Mouse (Mus musculus) embryonic facial prominence, embryonic 15.5 days (tissue): ENCODE data around the gene Ankrd31. TPM values are rescaled to one million over a fixed set of nuclear protein-coding genes. Genes with fewer than 3 reads are reported as not detected.

Experiments used
- ATAC-seq: fragments of 200-750 bp; cut with Nextera tagmentation; 2 replicates; pipeline ENCODE4 v1.8.0; 2017; ENCODE audit warnings: low read depth, moderate TSS enrichment; ENCODE audit not compliant: insufficient number of reproducible peaks, low FRiP score, low TSS enrichment
- H3K27ac ChIP-seq: fragments of 300-500 bp; sonication (generic); replicated peaks from 2 replicates; pipeline ENCODE4 v1.5.1; 2015; ENCODE audit warnings: mild to moderate bottlenecking, inconsistent platforms
- H3K27me3 ChIP-seq: fragments of 300-500 bp; sonication (generic); 2 replicates; pipeline ENCODE4 v1.6.1; 2015; ENCODE audit warnings: inconsistent platforms
- H3K36me3 ChIP-seq: fragments of 300-500 bp; sonication (generic); 2 replicates; pipeline ENCODE4 v1.6.1; 2015; ENCODE audit warnings: mild to moderate bottlenecking, inconsistent platforms
- H3K4me1 ChIP-seq: fragments of 300-500 bp; sonication (generic); 2 replicates; pipeline ENCODE4 v1.6.1; 2015; ENCODE audit warnings: inconsistent platforms
- H3K4me2 ChIP-seq: fragments of 300-500 bp; sonication (generic); replicated peaks from 2 replicates; pipeline ENCODE4 v1.6.1; 2015; ENCODE audit warnings: mild to moderate bottlenecking, inconsistent platforms
- H3K4me3 ChIP-seq: fragments of 300-500 bp; sonication (generic); replicated peaks from 2 replicates; pipeline ENCODE4 v1.5.1; 2015; ENCODE audit warnings: mild to moderate bottlenecking, inconsistent platforms
- H3K9ac ChIP-seq: fragments of 300-500 bp; sonication (generic); 2 replicates; pipeline ENCODE4 v1.6.1; 2015; ENCODE audit warnings: inconsistent platforms
- H3K9me3 ChIP-seq: fragments of 300-500 bp; sonication (generic); replicated peaks from 2 replicates; pipeline ENCODE4 v1.6.1; 2016; ENCODE audit warnings: inconsistent platforms
- WGBS: fragments of 180-500 bp; shearing (Covaris S2); methylation state at CpG from one replicate; pipeline ENCODE4 v1.1.7; 2015; 5-methylcytosine and 5-hydroxymethylcytosine counted together
- polyA plus RNA-seq: library from polyadenylated mRNA; unstranded; fragments of >200 nt; fragmentation: Nextera tagmentation; extraction: Ambion mirVana; gene quantifications from 2 replicates; pipeline ENCODE4 v1.2.1, GENCODE M21; 2015

Ankrd31 gene
- polyA plus RNA-seq, result not detected in 2 replicates

DNA sequence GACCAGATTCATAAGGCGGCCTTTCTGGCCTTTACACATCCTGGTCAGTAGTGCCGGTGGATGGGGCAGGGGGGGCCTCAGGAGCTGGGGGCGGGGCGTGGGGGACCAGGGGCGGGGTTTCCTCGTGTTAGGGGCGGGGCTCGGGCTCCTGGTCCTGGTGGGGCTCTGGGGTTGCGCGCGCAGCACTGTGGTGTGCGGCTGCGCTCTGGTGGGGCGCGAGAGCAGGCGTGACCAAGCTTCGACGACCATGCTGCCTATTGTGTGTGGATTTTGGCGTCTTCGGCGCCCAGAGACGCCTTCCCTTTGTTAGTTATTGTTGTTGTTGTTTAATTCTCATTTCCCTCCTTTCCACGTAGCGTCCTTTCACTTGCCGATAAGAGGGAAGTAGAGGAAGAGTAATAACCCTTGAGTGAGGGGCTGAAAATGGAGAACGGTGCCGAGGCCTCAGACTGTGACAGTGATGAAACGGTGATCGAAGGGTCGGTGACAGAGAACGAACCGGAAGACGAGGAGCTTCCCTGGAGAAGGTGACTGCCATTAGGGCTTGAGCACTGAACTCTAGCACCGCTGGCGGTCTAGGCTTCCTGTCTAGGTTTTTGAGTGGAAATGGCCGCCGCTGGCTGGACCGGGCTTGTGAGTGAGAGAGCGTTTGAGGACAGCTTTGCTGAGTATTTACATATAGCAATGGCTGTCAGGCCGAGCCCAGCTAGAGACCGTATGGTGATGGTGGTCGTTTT is at the start of gene Ankrd31:
Gene Ankrd31 (plus strand): TSS at position 164 of the 737 bp plus-strand sequence.
- H3K27ac ChIP-seq, result no peak within 1 kb of the TSS
- H3K36me3 ChIP-seq, result no peaks in the 10 kb centered on the region
- H3K4me1 ChIP-seq, result no peaks in the 10 kb centered on the region
- no peak within 1 kb of the TSS for H3K9ac ChIP-seq
- no peak for ATAC-seq
- no peaks in the 10 kb centered on the region for H3K9me3 ChIP-seq
- H3K4me2 ChIP-seq, result no peak within 1 kb of the TSS
- no peak within 1 kb of the TSS for H3K4me3 ChIP-seq
- WGBS, result 88% methylated on average over 42 of the region's 42 CpGs
- H3K27me3 ChIP-seq, result no peaks in the 10 kb centered on the region

DNA sequence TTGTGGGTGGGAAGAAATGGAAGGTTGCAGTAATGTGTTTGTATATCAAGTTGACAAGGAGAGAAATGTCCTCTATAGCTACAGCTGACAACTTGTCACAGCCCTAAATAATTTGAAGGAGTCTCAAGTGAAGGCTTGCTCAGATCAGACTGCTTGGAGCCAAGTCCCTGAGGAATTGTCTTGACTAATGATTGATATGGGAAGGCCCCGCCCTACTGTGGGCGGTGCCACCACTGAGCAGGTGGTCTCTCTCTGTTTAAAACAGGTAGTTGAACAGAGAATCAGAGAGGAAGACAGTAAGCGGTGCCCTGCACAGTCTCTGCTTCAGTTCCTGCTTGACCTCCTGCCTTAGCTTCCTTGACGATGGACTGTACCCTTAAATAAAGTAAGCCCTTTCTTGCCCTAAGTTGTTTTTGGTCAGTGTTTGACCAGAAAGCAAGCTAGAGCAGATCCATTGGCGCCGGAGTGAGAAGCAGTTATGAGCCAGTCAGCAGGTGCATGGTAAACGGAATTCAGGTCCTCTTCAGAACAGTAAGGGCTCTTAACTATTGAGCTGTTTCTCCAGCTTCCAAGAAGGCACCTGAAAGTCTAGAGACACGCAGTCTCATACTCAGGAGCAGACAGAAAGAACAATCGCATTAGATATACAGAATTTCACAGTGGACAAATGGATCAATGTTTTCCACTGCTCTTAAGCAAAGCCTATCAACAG is 45.3 kb upstream of the Ankrd31 start:
- Histone ChIP-seq H3K4me2 (no peak overlapping the region), H3K9ac (no peak overlapping the region), H3K36me3 (no peaks in the 10 kb centered on the region), H3K4me3 (no peak overlapping the region), H3K27ac (no peak overlapping the region), H3K4me1 (no peaks in the 10 kb centered on the region), H3K27me3 (no peaks in the 10 kb centered on the region), H3K9me3 (no peaks in the 10 kb centered on the region)
- no peak for ATAC-seq
- 74% methylated on average over 9 of the region's 9 CpGs for WGBS

DNA sequence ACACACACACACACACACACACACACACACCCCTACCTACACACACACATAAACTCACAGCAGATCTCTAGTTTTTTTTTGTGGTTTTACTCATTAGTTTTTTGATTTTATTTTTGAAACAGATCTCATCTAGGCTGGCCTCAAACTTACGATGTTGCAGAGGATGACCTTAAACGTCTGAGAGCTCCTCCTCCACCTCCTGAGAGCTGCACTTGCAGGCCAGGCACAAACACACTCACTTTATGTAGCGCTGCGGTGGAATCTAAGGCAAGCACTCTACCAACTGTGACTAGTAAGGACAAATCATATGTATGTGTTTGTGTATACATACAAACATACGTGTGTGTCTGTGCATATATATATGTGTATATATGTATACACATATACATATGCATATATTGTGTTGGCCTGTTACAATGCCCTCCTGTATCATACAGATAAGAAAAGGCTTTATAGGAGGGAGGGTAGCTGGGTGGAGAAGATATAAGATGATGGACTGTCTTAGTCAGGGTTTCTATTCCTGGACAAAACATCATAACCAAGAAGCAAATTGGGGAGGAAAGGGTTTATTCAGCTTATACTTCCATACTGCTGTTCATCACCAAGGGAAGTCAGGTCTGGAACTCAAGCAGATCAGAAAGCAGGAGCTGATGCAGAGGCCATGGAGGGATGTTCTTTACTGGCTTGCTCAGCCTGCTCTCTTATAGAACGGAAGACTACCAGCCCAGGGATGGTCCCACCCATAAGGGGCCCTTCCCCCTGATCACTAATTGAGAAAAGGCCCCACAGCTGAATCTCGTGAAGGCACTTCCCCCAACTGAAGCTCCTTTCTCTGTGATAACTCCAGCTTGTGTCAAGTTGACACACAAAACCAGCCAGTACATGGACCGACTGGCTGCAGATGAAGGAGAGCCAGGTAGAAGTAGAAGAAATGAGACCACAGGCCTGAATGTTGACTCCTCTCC is 38.5 kb upstream of the Ankrd31 start:
- WGBS, result 66% methylated on average over 8 of the region's 8 CpGs
- Histone ChIP-seq H3K9ac (no peak overlapping the region), H3K9me3 (no peaks in the 10 kb centered on the region), H3K36me3 (no peaks in the 10 kb centered on the region), H3K27ac (no peak overlapping the region), H3K4me1 (no peaks in the 10 kb centered on the region), H3K27me3 (no peaks in the 10 kb centered on the region), H3K4me3 (no peak overlapping the region), H3K4me2 (no peak overlapping the region)
- ATAC-seq, result no peak

DNA sequence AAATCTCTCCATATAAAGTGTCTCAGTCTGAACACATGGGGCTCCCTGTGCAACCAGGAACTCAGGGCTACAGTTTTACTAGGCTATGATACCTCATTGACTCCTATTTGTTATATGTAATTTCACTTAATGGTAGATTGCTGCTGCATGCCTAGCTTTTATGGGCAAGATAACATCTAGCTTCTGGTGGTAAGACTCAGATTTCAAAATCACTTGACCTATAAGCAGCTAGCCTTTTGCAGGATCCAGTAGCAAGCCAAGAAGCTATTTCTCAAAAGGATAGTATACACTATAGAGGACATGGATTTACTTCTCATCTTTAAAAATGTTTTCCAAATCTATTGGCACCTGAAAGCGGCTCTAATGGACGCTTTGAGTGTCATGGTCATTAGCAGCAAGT is 31.8 kb upstream of the Ankrd31 start:
- Histone ChIP-seq H3K9ac (no peak overlapping the region), H3K9me3 (no peaks in the 10 kb centered on the region), H3K4me1 (no peaks in the 10 kb centered on the region), H3K27me3 (no peaks in the 10 kb centered on the region), H3K27ac (no peak overlapping the region), H3K36me3 (no peaks in the 10 kb centered on the region), H3K4me2 (no peak overlapping the region), H3K4me3 (no peak overlapping the region)
- 82% methylated on average over 2 of the region's 2 CpGs for WGBS
- ATAC-seq, result no peak

DNA sequence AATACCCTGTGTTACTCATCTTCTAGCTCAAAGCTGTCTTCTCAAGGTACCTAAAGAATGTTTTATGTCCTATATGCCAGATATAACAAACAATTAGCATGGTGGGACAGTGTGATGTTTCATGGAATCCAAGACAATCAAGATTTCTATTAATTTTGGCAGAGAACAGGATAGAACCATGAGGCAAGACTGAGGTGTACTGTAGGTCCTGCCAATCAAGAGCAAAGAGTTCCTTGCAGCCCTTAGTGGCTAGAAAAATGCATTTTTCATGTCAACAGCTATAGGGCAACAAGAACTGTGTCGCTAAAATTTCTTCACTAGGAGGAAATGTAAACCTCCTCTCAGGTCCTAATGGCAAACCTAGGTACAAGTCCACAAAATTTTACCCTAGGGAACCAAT is 30.3 kb upstream of the Ankrd31 start:
- H3K4me3 ChIP-seq, result no peak overlapping the region

DNA sequence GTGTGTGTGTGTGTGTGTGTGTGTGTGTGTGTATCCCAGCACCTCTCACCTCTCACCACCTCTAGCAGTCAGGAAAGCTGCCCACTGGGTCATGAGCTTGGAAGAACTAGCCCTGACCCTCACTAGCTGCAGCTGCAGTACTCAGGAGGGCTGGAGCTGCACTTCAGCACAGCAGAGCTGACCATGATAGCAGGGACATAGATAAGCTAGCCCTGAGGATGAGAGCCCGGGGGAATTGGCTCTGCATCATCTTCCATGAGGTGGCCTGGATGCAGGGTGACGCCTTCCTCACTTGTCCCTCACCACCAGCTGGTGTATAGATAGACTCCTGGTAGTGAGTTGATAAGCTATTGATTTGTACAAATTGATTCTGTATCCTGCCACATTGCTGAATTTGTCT is 28.1 kb upstream of the Ankrd31 start:
- no peak overlapping the region for H3K9ac ChIP-seq
- no peak overlapping the region for H3K4me3 ChIP-seq
- no peaks in the 10 kb centered on the region for H3K9me3 ChIP-seq
- no peaks in the 10 kb centered on the region for H3K27me3 ChIP-seq
- WGBS, result 75% methylated on average over 2 of the region's 2 CpGs
- no peak for ATAC-seq
- H3K27ac ChIP-seq, result no peak overlapping the region
- H3K36me3 ChIP-seq, result no peaks in the 10 kb centered on the region
- H3K4me1 ChIP-seq, result no peaks in the 10 kb centered on the region
- no peak overlapping the region for H3K4me2 ChIP-seq

More for the DNA sequence above, 30.3 kb upstream of the Ankrd31 start:
- no peak overlapping the region for H3K27ac ChIP-seq
- no peak overlapping the region for H3K4me2 ChIP-seq
- H3K27me3 ChIP-seq, result no peaks in the 10 kb centered on the region
- WGBS, result 59% methylated on average over 1 of the region's 1 CpGs
- no peak for ATAC-seq
- H3K9ac ChIP-seq, result no peak overlapping the region
- H3K36me3 ChIP-seq, result no peaks in the 10 kb centered on the region
- H3K9me3 ChIP-seq, result no peaks in the 10 kb centered on the region
- H3K4me1 ChIP-seq, result no peaks in the 10 kb centered on the region

DNA sequence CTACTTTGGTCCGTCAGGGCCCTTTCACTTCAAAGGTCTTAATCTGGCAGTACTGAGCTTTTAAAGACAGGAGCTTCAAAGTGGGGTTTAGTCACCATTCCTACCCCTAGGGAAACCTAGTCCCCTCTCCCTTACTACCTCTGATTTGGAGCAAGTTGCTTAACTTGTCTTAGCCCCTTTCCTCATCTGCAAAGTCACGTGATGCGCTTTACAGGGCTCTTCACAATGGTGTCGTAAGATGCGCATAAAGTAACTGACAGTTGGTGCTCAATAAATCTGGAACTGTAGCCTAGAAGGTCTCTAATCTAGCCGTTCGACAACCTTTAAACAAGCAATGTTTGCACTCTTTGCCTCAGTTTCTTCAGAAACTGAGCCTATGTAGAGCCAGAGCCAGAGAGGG is 19.8 kb upstream of the Ankrd31 start:
- Histone ChIP-seq H3K4me1 (no peaks in the 10 kb centered on the region), H3K9ac (no peak overlapping the region), H3K4me3 (no peak overlapping the region), H3K27me3 (no peaks in the 10 kb centered on the region), H3K36me3 (no peaks in the 10 kb centered on the region), H3K4me2 (no peak overlapping the region), H3K27ac (no peak overlapping the region), H3K9me3 (no peaks in the 10 kb centered on the region)
- 81% methylated on average over 7 of the region's 7 CpGs for WGBS
- no peak for ATAC-seq

DNA sequence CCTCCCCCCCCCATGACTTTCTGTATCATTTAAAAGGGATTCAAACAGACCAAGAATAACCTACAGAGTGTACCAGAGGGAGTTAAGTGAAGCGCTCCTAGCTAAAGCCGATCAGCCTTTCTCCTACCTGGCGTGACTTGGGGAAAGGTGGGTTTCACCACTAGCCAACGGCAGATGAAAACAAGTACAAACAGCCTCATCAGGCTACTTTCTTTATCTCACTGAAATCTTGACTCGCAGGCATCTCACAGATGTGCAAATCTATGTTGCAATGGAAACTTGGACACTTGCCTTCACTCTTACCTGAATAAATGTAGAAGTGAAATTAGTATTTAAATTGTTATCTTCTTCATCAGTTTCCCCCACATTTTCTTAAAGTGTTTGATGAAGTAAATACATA is 18.9 kb upstream of the Ankrd31 start:
- 83% methylated on average over 5 of the region's 5 CpGs for whole genome bisulfite sequencing

DNA sequence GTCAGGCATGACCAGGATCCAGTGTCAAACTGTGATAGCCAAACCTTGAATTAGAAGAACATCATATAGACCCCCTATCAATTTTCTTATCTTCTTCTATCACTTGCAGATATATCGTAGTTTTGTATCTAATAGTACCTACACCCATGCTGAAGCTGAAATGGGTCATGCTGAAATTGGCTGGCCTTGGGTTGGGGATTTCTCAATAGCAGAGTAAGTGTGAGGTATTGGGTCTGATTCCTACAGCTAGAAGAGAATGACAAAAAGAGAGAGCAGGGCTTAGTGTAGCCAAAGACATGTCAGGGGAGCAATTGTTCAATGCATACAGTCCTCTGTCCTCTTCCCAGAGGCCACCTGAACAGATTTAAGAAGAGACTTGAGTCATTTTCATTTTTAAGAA is 18.0 kb upstream of the Ankrd31 start:
- no peak overlapping the region for H3K4me3 ChIP-seq
- H3K9ac ChIP-seq, result no peak overlapping the region
- H3K27ac ChIP-seq, result no peak overlapping the region
- no peaks in the 10 kb centered on the region for H3K4me1 ChIP-seq
- no peaks in the 10 kb centered on the region for H3K27me3 ChIP-seq
- H3K4me2 ChIP-seq, result no peak overlapping the region
- 92% methylated on average over 1 of the region's 1 CpGs for WGBS
- no peaks in the 10 kb centered on the region for H3K36me3 ChIP-seq
- no peak for ATAC-seq
- no peaks in the 10 kb centered on the region for H3K9me3 ChIP-seq

More for the DNA sequence above, 18.9 kb upstream of the Ankrd31 start:
- ATAC-seq, result no peak
- Histone ChIP-seq H3K9me3 (no peaks in the 10 kb centered on the region), H3K4me1 (no peaks in the 10 kb centered on the region), H3K27me3 (no peaks in the 10 kb centered on the region), H3K27ac (no peak overlapping the region), H3K9ac (no peak overlapping the region), H3K4me2 (no peak overlapping the region), H3K36me3 (no peaks in the 10 kb centered on the region), H3K4me3 (no peak overlapping the region)

DNA sequence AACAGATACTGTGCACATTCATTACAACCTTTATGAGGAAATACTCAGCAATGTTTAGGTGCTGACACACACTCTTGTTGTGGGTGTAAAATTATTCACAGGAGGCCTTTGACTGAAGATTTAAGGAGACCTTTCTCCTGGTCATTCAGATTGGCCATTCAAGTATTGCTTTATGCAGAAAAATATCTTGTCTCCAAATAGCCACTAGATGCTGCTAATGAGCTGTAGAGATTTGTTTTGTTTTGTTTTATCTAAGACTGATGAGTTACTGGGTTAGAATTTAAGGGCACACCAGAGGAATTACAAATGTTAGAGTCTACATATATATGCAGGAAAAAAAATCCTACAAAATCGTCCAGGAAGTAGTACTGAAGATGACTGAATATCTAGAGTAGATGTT is 12.9 kb upstream of the Ankrd31 start:
- WGBS, result 36% methylated on average over 1 of the region's 1 CpGs

DNA sequence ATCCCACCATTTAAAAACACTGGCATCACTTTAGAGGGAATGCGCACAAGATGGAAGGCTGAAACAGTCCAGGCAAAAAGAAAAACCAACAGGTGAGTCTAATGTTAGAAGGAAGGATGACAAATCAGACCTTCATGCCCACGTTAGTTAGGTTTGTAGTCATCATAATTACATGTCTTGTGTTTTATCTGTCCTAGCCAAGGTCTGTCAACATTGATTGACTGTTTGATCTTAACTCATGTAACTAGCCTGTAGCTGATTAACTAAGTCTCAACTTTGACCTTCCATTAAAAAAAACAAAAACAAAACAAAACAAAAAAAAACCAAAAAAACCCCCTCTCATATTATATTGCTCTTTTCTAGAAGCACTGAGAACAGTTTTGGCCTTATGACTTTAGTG is 7.9 kb upstream of the Ankrd31 start:
- no peak for ATAC-seq
- Histone ChIP-seq H3K9me3 (no peaks in the 10 kb centered on the region), H3K4me1 (no peaks in the 10 kb centered on the region), H3K4me3 (no peak overlapping the region), H3K9ac (no peak overlapping the region), H3K27ac (no peak overlapping the region), H3K36me3 (no peaks in the 10 kb centered on the region), H3K4me2 (no peak overlapping the region), H3K27me3 (no peaks in the 10 kb centered on the region)
- 70% methylated on average over 2 of the region's 2 CpGs for WGBS

More for the DNA sequence above, 12.9 kb upstream of the Ankrd31 start:
- H3K9ac ChIP-seq, result no peak overlapping the region
- no peaks in the 10 kb centered on the region for H3K36me3 ChIP-seq
- no peak for ATAC-seq
- H3K27ac ChIP-seq, result no peak overlapping the region
- H3K27me3 ChIP-seq, result no peaks in the 10 kb centered on the region
- H3K4me1 ChIP-seq, result no peaks in the 10 kb centered on the region
- no peaks in the 10 kb centered on the region for H3K9me3 ChIP-seq
- H3K4me2 ChIP-seq, result no peak overlapping the region
- H3K4me3 ChIP-seq, result no peak overlapping the region
